Mouse (Mus musculus) midbrain, embryonic 11.5 days (tissue): ENCODE measurements around the gene Stard13. TPM values are rescaled to one million over a fixed set of nuclear protein-coding genes. Genes with fewer than 3 reads are reported as not detected.

Experiments used
- ATAC-seq: fragments of 200-750 bp; cut with Nextera tagmentation; 2 replicates; pipeline ENCODE4 v1.8.0; 2017; ENCODE audit warnings: moderate TSS enrichment, moderate library complexity; ENCODE audit not compliant: low FRiP score
- DNase-seq: peaks from one replicate; pipeline ENCODE4 v3.0.0; 2015; ENCODE audit warnings: low spot score; ENCODE audit errors: missing footprints
- H3K27ac ChIP-seq: fragments of 300-500 bp; sonication (generic); 2 replicates; pipeline ENCODE4 v1.5.1; 2014; ENCODE audit warnings: low read depth, low read length
- H3K27me3 ChIP-seq: fragments of 300-500 bp; sonication (generic); 2 replicates; pipeline ENCODE4 v1.6.1; 2014; ENCODE audit warnings: mild to moderate bottlenecking, low read length, moderate library complexity, mixed read lengths; ENCODE audit not compliant: control insufficient read depth, insufficient read depth
- H3K36me3 ChIP-seq: fragments of 300-500 bp; sonication (generic); 2 replicates; pipeline ENCODE4 v1.6.1; 2014; ENCODE audit warnings: mild to moderate bottlenecking, low read length, moderate library complexity, mixed read lengths; ENCODE audit not compliant: control insufficient read depth, insufficient read depth
- H3K4me1 ChIP-seq: fragments of 300-500 bp; sonication (generic); 2 replicates; pipeline ENCODE4 v1.6.1; 2014; ENCODE audit warnings: low read length; ENCODE audit not compliant: control insufficient read depth, insufficient read depth
- H3K4me2 ChIP-seq: fragments of 300-500 bp; sonication (generic); 2 replicates; pipeline ENCODE4 v1.6.1; 2014; ENCODE audit warnings: mild to moderate bottlenecking, moderate library complexity
- H3K4me3 ChIP-seq: fragments of 300-500 bp; sonication (generic); 2 replicates; pipeline ENCODE4 v1.5.1; 2014; ENCODE audit warnings: low read depth, low read length
- H3K9ac ChIP-seq: fragments of 300-500 bp; sonication (generic); 2 replicates; pipeline ENCODE4 v1.6.1; 2014; ENCODE audit warnings: low read length
- H3K9me3 ChIP-seq: fragments of 300-500 bp; sonication (generic); 2 replicates; pipeline ENCODE4 v1.6.1; 2016; ENCODE audit warnings: low read length; ENCODE audit not compliant: control insufficient read depth
- WGBS: fragments of 180-500 bp; shearing (Covaris S2); extraction: QIAGEN DNeasy Blood & Tissue Kit; methylation state at CpG from one replicate; pipeline ENCODE4 v1.1.7; 2014; 5-methylcytosine and 5-hydroxymethylcytosine counted together
- polyA plus RNA-seq: library from polyadenylated mRNA; unstranded; fragments of >200 nt; fragmentation: Nextera tagmentation; extraction: Ambion mirVana; gene quantifications from 2 replicates; pipeline ENCODE4 v1.2.1, GENCODE M21; 2014

Gene Stard13
- polyA plus RNA-seq, 1 experiment from 2014 or later = 2.9 TPM

DNA sequence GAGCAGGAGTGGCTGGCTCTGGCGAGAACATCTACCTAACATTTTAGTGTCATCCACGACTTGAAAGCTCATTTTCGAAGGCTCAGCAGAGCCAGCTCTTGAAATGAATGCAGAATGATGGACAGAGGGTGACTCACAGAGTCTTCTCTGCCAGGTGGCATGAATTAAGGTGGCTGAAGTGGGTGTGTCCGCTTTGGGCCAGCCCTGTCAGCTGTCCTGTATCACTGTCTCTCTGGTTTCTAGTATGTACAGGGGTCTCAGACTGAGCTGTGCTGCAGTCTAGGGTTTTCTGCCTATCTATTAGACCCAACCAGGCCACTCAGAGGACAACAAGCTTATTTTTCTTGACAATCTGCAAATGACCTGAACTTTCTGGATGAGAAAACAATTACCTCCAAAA lies 68.8 kb downstream of the Stard13 start:
- H3K9me3 ChIP-seq = no peaks in the 10 kb centered on the region
- no peaks in the 10 kb centered on the region for H3K36me3 ChIP-seq
- no peaks in the 10 kb centered on the region for H3K4me1 ChIP-seq
- no peak overlapping the region for H3K4me2 ChIP-seq
- DNase-seq (no peak), ATAC-seq (no peak)
- 85% methylated on average over 4 of the region's 4 CpGs for WGBS
- H3K4me3 ChIP-seq = no peak overlapping the region
- no peak overlapping the region for H3K9ac ChIP-seq
- H3K27ac ChIP-seq = no peak overlapping the region
- H3K27me3 ChIP-seq = no peaks in the 10 kb centered on the region

DNA sequence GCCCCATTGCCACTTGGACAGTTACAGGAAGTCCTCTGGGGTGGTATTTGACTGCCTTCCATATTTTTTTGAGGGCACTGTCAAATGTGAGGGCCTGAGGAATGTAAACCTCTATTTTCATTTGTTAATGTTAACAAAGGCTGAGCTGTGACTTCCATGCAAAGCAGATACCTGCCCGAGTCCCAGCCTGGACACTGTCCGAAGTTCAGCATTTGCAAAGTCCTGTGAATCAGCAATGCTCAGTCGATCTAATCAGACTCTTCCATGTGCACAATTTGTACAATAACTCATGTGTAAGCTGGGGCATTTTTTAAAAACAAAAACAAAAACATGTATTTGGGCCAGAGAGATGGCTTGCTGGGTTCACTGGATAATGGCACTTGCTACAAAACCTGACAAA lies 71.0 kb downstream of the Stard13 start:
- H3K9me3 ChIP-seq = no peaks in the 10 kb centered on the region
- DNase-seq (no peak), ATAC-seq (no peak)
- 98% methylated on average over 3 of the region's 3 CpGs for WGBS
- H3K36me3 ChIP-seq = no peaks in the 10 kb centered on the region
- H3K27ac ChIP-seq = no peak overlapping the region
- H3K4me2 ChIP-seq = no peak overlapping the region
- H3K27me3 ChIP-seq = no peaks in the 10 kb centered on the region
- H3K4me3 ChIP-seq = no peak overlapping the region
- H3K9ac ChIP-seq = no peak overlapping the region
- no peaks in the 10 kb centered on the region for H3K4me1 ChIP-seq

DNA sequence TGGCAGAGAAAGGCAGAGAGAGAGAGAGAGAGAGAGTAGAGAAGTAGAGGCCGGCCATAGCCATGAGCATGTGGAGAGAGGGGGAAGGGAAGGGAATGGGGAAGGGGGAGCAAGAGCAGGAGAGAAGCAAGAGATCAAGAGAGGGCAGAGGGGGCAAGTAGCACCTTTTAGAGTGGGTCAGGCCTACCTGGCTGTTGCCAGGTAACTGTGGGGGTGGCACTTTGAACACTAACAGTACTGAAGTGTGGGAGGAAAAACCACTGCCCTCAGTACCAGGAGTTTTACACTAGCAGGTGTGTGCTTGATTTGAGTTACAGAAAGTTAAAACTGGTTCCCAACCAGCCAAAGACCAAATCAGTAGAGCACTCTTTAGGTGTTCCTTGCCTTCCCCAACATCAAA lies 78.4 kb downstream of the Stard13 start:
- Histone ChIP-seq H3K4me2 (no peak overlapping the region), H3K4me3 (no peak overlapping the region), H3K9me3 (no peaks in the 10 kb centered on the region), H3K36me3 (no peaks in the 10 kb centered on the region), H3K4me1 (no peaks in the 10 kb centered on the region), H3K27me3 (no peaks in the 10 kb centered on the region), H3K27ac (no peak overlapping the region), H3K9ac (no peak overlapping the region)
- WGBS = 73% methylated on average over 1 of the region's 1 CpGs
- ATAC-seq = no peak
- no peak for DNase-seq

DNA sequence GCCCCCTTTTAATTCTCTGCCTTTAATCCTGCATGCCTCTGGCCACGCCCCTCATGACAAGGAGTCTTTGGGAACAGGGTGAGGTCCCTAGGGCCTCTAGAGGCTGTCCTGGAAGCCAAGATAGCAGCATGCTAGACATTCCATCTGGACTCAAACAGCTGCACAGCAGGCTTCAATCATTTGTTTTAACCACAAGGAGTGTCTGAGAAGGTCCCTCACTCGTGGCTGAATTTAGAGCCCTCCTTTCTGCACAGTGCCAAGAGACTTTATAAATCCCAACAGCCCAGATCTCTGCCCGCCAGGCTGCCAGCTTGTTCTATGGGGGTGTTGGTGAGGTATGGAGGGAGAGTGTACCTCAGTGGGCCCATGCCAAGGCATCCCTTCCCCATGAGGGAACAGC lies 78.9 kb downstream of the Stard13 start:
- Histone ChIP-seq H3K4me2 (no peak overlapping the region), H3K27me3 (no peaks in the 10 kb centered on the region), H3K4me1 (no peaks in the 10 kb centered on the region), H3K9me3 (no peaks in the 10 kb centered on the region), H3K27ac (no peak overlapping the region), H3K4me3 (no peak overlapping the region), H3K36me3 (no peaks in the 10 kb centered on the region), H3K9ac (no peak overlapping the region)
- 32% methylated on average over 3 of the region's 3 CpGs for WGBS
- DNase-seq (no peak), ATAC-seq (no peak)

DNA sequence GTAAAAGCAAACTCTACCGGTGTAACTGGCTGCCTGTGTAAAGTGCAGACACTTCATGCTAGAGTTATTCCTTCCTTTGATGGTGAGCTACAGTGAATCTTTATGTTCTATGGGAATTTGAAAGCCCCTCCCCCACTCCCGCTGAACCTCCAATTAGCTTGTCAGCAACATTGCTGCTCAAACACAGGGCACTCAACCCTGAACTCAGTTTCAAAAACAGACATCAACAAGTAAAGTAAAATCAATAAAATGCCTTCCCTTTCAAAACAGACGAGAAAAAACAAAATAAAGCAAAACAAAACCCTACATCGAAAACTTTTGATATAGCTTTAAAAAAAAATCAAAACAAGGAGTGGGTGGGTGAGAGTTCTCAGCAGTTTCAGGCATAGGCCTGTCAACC lies 79.6 kb downstream of the Stard13 start:
- ATAC-seq (no peak), DNase-seq (no peak)
- H3K4me2 ChIP-seq = no peak overlapping the region
- H3K27me3 ChIP-seq = no peaks in the 10 kb centered on the region
- H3K9ac ChIP-seq = no peak overlapping the region
- no peaks in the 10 kb centered on the region for H3K4me1 ChIP-seq
- H3K27ac ChIP-seq = no peak overlapping the region
- 80% methylated on average over 4 of the region's 4 CpGs for WGBS
- H3K4me3 ChIP-seq = no peak overlapping the region
- H3K9me3 ChIP-seq = no peaks in the 10 kb centered on the region
- no peaks in the 10 kb centered on the region for H3K36me3 ChIP-seq

DNA sequence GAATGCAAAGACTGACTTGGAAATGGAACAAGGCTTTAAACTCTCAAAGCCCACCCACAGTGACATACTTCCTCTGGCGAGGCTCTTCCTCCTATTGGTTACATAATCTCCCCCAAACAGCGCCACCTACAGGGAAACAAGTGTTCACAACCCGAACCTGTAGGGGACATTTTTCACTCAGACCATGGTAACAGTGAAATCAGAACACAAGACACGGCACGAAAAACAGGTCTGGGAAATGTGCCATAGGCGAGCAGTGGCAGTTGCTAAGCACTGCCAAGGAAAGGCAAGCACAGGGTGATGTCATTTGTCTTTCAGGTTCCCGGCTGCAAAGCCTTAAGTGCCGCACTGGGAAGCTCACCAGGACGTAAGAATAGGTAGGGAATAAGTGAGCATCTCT lies 82.1 kb downstream of the Stard13 start:
- DNase-seq (no peak), ATAC-seq (no peak)
- no peak overlapping the region for H3K4me3 ChIP-seq
- H3K4me2 ChIP-seq = no peak overlapping the region
- no peaks in the 10 kb centered on the region for H3K9me3 ChIP-seq
- no peaks in the 10 kb centered on the region for H3K36me3 ChIP-seq
- H3K9ac ChIP-seq = no peak overlapping the region
- H3K27me3 ChIP-seq = no peaks in the 10 kb centered on the region
- H3K27ac ChIP-seq = no peak overlapping the region
- no peaks in the 10 kb centered on the region for H3K4me1 ChIP-seq
- 90% methylated on average over 9 of the region's 9 CpGs for WGBS

DNA sequence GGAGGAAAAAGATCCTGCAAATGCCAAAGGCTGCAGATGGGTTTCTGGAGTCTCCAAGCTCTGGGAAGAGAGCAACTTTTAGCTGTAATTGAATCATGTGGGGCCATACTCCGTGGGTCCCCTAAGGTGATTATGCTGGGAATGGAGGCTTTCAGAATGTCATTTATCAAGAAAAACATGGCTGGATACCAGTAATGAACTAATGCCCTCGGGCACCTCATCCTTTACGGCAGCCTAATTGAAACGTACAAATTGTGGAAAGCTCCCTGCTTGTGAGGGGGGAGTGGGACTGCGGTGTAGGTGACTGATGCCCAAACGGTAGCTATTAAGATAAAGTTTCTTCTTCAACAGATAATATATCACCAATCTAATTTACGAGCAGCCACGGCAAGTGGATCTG lies 84.1 kb downstream of the Stard13 start:
- H3K9me3 ChIP-seq = no peaks in the 10 kb centered on the region
- no peaks in the 10 kb centered on the region for H3K36me3 ChIP-seq
- DNase-seq (no peak), ATAC-seq (no peak)
- H3K27ac ChIP-seq = no peak overlapping the region
- H3K27me3 ChIP-seq = no peaks in the 10 kb centered on the region
- no peak overlapping the region for H3K4me2 ChIP-seq
- H3K4me3 ChIP-seq = no peak overlapping the region
- no peaks in the 10 kb centered on the region for H3K4me1 ChIP-seq
- no peak overlapping the region for H3K9ac ChIP-seq
- WGBS = 88% methylated on average over 8 of the region's 8 CpGs

DNA sequence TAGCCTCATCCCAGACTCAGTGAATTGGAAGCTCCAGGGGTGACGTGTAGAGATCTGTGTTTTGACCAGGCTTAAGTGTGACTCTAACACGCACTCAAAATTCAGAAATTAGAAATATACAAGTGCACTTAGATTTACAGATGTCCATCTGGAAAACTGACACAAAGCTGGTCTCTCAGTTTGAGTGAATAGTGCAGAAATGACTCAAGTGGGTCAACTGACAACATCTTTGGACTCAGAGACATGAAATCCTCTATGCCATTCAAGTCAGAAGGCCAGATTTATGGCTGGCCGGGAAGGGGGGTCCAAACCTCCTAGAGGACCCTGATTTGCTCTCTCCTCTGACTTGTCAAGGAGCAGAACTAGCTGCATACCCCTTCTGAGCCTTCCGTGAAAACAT lies 85.6 kb downstream of the Stard13 start:
- no peak overlapping the region for H3K4me2 ChIP-seq
- no peak overlapping the region for H3K27ac ChIP-seq
- no peaks in the 10 kb centered on the region for H3K9me3 ChIP-seq
- no peaks in the 10 kb centered on the region for H3K27me3 ChIP-seq
- no peak overlapping the region for H3K4me3 ChIP-seq
- no peaks in the 10 kb centered on the region for H3K36me3 ChIP-seq
- WGBS = 86% methylated on average over 4 of the region's 4 CpGs
- no peak for ATAC-seq
- H3K4me1 ChIP-seq = peaks cover 4% of the 10 kb centered on the region
- DNase-seq = no peak
- no peak overlapping the region for H3K9ac ChIP-seq

DNA sequence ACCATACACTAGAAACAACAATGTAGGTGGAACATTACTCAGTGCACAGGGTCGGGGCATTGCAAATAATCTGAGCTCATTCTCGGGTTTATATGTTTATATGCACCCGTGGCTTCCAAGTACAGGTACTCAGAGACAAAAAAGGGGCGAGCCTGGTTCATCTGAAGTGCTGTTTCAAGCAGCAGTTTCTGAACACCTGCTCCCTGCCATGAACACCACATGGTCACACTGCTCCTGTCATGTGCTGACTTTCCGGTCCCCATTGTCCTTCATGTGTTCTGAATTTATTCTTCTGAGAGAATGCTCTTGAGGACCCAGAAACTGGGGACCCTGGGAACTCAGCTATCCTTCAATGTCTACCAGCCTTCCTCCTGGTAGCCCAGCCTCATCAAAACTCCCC lies 87.8 kb downstream of the Stard13 start:
- H3K9ac ChIP-seq = no peak overlapping the region

DNA sequence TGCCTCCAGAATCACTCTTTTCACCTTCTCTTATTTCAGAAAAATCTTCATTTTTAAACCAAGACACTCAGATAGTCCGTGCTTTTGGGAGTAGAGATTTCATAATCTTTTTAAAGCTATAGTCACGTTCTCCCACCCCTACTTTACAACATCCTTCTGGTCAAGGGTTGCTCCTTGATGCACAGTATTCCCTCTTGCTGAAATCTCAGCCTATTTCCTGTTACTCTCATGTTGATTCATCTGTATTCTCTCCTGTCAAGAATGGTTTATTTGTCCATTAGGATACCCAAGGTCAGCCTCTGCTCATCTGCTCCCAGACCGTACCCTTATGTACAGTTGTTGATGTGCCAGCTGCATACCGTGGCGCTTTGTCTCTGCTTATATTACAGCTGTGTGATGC lies 89.7 kb downstream of the Stard13 start:
- no peaks in the 10 kb centered on the region for H3K27me3 ChIP-seq
- 85% methylated on average over 5 of the region's 5 CpGs for WGBS
- H3K4me1 ChIP-seq = peaks cover 10% of the 10 kb centered on the region
- H3K4me3 ChIP-seq = no peak overlapping the region
- no peaks in the 10 kb centered on the region for H3K36me3 ChIP-seq
- no peak for ATAC-seq
- no peak overlapping the region; the same call in 1 of the 2 replicates for H3K27ac ChIP-seq
- no peaks in the 10 kb centered on the region for H3K9me3 ChIP-seq
- H3K4me2 ChIP-seq = no peak overlapping the region
- peak; percentile 72 for DNase-seq
- no peak overlapping the region for H3K9ac ChIP-seq

More for the DNA sequence above, 87.8 kb downstream of the Stard13 start:
- H3K36me3 ChIP-seq = no peaks in the 10 kb centered on the region
- peak; percentile 75 for DNase-seq
- WGBS = 83% methylated on average over 5 of the region's 5 CpGs
- no peak overlapping the region for H3K4me3 ChIP-seq
- H3K27ac ChIP-seq = no peak overlapping the region
- H3K27me3 ChIP-seq = no peaks in the 10 kb centered on the region
- peaks cover 10% of the 10 kb centered on the region for H3K4me1 ChIP-seq
- H3K9me3 ChIP-seq = no peaks in the 10 kb centered on the region
- H3K4me2 ChIP-seq = no peak overlapping the region
- no peak for ATAC-seq
